Mouse (Mus musculus): Measurements from ENCODE around the gene Atp1a4.

Gene Atp1a4

DNA sequence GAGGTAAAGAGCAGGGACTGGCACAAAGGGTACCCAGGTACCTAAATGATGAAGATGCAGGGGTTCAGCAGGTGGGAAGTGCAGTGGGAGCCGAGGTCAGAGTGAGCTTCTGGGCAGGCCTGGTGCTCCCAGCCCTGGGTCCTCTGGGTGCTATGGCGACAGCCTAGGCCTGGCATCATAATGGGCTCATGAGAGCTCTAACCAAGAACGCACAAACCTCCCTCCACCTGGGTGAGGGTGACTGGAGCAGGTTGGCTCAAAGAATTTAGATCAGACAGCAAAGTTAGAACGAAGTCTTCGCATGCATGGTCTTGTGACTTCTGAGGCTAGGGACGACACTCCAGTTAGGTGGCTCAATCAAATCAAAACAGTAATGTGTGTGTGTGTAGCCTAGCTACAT is at the start of gene Atp1a4:
TSS of gene Atp1a4 (minus strand) at position 101 of the 400 bp plus-strand sequence.
- no peak for DNase-seq (ENCODE audit: low spot score)

DNA sequence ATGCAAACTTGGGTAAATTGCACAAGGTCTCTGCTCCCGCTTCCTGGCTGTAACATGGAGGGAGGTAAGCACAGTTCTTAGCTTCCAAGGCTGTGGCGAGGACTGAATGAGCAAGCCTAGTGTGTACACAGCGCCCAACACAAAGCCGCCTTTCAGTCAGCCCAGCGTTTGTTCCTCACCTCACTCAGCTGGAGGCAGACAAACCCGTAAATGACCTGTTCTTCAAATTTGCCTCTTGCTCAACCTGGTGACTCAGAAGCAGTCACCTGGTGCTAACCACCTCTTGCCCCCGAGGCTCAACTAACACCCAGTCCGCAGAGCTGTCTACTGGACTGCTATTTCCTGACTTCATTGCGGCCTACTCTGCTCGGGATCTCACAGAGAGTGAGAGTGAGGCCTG is 49.7 kb upstream of the Atp1a4 start:
- DNase-seq (ENCODE audit: low spot score) = no peak

DNA sequence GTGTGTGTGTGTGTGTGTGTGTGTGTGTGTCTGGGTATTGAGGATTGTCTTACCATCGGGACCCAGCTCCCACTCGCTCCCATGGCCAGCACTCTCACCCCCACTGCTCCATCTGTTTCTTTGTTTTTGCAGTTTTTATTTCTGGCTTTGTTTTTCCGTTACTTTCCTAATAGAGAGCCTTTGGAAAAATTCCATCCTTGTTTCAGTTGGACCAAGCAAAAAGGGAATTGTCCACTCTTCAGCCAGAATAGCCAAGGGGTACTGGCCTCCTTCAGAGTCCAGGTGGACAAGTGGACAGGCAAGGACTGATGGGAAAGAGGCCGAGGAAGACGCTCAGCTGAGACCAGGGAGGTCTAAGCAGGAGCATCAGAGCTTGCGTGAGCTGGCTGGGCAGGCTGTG is 48.7 kb upstream of the Atp1a4 start:
- DNase-seq (ENCODE audit: low spot score) = no peak

DNA sequence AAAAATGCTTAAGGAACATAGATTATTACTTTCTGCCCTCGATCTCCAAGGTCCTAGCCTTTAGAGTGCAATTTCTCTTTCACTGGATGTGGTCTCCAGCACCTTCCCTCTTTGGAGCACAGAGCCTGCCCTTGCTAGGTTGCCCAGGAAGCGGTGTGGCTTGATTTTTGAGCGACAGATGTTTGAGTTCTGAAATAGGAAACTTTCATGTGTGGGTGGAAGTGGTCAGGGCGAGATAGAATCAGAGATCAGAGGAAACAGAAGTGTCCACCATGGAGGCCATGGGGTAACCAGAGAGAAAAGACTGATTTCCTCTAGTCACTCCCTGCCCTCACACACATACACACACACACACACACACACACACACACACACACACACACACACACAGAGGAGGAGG is 48.0 kb upstream of the Atp1a4 start:
- peak; percentile 33 for DNase-seq (ENCODE audit: low spot score)

DNA sequence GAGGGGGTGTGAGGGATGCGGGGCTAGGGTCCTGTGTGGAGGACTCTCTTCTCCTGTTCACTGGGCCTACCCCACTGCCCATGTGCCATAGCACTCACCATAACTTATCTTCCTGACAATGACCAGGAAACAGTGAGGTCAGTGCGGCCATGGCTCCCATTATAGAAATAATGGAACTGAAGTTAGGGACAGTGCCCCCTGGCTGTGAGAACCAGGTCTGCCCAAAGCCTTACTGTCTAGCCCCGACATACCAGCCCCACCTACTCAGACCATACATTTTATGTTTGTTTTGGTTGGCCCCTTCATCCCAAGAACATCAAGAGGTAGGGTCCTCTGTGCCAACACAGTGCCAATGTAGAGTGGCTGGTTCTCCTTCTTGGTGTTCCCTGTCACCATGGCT is 47.4 kb upstream of the Atp1a4 start:
- no peak for DNase-seq (ENCODE audit: low spot score)

DNA sequence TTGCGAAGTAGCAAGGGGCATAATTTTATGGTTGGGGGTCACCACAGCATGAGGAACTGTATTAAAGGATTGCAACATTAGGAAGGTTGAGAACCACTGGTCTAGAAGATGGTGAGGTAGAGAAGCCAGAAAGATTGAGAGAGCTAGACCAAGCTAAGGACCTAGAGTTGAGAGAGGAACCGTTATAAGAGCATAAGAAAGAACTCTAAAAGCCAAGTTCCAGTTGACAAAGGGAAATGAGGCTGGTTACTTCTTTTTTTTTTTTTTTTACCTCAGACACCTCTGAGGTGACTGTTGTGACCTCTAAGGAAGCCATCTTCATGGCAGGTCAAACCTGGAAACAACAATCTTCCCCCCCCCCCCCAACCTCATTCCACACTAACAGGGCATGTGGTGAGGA is 46.9 kb upstream of the Atp1a4 start:
- no peak for DNase-seq (ENCODE audit: low spot score)

DNA sequence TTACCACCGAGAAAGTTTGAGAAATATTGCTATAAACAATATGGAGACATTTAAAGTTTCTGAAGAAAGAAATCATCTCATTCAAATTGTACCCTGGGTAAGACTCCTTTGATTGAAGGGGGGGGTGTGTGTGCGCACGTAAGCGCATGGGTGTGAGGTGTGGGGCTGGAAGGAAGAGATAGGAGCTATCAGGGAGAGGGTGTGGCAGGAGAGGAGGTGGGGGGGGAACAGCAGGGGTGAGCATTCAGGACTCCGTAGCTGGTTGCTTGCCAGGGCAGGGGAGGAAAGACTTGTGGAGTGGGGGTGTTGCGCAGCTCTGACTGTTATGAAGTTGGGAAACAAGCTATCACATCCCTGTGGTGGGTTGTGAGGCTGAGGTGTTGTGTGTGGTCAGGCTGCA is 46.2 kb upstream of the Atp1a4 start:
- no peak for DNase-seq (ENCODE audit: low spot score)

DNA sequence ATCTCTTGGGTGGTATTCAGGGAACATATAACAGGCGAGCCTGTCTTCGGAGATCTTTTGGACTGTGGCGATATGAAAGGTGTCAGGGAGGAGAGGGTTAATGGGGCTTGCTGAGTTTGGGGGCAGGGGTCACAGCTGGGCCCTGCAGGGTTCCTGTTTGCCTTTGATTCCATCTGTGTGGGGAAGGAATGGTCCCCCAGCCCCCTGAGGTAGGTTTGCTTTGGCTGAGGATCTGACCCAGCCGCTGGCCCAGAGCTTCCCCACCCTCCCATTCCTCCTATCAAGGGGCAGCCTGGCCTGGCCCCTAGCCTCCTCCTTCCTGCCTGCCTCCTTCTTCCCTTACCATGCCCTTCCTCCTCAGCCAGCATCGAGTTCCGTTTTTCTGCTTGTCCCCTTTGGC is 44.6 kb upstream of the Atp1a4 start:
- DNase-seq (ENCODE audit: low spot score) = no peak

DNA sequence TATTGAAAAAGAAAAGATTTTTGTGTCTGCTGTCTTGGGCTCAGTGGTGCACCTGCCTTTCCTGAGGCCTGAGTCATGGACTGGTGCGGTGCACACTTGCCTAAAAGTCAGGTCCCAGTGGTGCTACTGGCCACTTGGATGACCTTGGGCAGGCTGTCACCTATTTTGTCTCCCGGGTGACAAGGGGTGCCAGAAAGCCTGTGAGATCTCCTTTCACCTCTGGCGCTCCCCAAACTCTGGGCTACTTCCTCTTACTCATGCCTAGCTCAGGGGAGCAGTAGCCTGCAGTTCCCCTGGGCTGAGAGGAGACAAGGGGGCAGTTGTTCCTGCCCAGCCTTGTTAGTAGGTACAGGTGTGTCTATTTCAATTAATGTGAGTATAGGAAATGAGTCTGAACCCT is 44.1 kb upstream of the Atp1a4 start:
- DNase-seq (ENCODE audit: low spot score) = no peak

DNA sequence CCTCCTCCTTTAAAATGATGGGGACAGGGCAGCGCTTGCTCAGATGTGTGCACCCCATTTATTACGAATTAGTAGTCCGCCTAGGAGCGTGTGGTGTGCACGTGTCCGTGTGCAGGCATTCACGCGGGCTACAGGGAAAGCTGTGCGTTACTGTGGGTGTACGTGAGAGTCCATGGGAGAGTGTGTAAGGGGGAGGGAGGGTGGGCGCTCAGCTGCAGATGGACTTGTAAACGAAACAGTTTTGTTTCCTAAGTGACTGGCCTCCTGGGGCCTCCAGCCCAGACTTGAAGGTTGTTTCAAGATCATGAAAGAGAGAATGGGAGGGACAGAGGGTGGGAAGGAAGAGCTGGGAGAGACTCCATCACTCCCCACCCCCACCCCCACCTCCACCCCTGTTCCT is 43.0 kb upstream of the Atp1a4 start:
- no peak for DNase-seq (ENCODE audit: low spot score)

DNA sequence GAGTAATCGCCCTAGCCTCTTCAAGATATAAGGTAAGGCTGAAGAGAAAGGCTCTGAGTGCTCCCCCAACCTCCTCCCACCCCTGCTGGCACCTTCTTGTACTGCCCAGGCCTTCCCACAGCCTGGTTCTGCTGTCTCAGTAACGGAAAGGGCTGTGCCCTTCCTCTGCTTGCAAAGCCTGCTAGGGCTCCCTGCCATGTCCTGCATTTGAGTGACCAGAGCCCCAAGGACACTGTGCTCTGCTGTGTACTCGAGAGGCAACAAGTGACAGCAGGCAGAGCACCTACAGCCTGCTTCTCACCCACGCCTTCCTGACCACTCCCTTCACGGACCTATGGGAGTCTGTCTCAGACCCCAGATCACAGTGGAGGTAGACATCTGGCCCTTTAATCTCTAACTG is 42.0 kb upstream of the Atp1a4 start:
- no peak for DNase-seq (ENCODE audit: low spot score)

DNA sequence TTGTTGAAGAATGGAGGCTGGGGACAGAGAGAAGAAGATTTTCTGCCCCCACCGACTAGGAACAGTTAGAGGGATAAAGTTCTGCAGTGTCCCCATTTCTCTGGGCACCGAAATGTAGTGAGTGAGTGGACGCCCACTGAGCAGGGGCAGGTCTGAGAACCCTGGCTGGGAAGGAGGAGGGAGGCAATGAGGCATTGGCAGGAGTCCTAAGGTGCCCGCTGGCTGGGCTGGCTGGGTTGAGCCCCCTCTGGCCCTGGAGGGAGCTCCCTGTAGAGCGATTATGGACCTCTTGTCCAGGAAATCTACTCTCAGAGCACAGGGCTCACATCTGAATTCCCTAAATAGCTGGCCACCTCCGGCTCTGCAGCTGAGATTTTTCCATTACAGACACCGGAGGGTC is 41.3 kb upstream of the Atp1a4 start:
- no peak for DNase-seq (ENCODE audit: low spot score)

DNA sequence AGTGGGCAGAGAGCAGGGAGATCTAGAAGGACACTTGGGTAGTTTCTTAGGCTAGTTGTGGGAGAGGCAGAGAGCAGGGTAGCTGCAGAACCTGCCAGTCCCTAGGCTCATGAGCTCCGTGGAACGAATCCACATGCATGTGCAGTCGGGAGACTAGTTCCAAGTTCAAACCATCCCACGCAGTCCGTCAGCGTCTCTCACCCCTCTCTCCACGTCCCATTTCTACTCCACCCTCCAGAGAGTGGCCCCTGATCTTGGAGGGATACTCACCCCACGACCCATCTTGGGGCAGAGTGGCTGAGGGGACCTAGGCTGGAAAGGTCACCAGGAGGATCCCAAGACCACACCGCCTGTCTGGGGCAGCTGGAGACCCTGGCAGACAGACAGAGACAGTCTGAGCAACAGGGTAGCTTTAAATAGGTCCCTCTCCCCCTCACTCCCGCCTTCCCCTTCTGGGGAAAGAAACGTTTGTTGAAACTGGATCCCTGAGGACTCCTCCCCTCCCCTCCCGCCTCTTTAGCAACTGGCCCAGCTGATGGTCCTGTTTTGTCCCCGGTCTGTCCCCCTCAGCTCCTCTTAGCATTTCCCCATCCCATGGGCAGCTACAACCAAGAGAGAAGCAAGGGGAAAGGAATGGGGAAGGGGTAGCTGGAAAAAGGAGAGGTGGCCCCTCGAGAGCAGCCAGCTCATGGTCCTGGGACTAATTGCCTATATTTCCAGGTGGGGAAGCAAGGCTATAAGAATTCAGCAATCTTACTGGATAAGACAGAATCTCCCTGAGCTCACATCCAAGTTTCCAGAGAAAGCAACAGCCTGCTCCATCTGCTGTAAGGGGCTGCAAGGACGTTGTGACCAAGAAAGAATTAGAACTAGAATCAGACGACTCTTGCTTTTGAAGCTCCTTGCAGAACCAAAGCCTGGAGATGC is 39.7 kb upstream of the Atp1a4 start, which contains the start of gene Atp1a2:
TSS of gene Atp1a2 (minus strand) at position 454 of the 927 bp plus-strand sequence.
- DNase-seq (ENCODE audit: low spot score) = no peak

DNA sequence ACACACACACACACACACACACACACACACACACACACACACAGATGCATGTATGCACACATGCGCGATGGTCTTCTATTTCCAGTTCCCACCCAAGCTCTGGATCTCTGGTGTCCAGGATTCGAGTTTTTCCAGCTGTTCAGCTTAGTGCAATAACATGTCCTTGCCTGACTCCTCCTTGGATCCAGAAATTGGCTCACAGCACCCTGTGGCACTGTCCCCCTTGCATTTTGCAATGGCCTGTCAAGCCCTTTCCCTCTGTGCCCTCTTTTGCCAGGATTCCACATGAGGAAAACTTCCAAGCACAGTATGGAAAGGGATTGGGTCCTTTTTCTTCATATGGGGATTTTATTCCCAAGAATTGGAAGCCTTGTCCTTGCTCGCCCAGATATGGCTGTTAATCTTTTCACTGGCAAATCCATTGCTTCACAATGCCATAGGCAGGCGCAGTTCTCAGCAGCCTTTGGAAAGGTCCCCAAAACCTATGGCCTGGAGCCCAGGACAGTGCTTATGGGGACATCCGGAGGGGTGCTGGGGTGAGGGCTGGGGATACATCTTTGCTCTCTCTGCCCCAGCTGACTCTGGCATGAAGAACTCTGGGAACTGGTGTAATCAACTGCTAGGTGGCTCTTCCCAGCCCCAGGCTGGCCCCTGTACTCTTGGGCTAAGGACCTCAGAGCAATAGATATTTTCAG is 38.7 kb upstream of the Atp1a4 start:
- no peak for DNase-seq (ENCODE audit: low spot score)

DNA sequence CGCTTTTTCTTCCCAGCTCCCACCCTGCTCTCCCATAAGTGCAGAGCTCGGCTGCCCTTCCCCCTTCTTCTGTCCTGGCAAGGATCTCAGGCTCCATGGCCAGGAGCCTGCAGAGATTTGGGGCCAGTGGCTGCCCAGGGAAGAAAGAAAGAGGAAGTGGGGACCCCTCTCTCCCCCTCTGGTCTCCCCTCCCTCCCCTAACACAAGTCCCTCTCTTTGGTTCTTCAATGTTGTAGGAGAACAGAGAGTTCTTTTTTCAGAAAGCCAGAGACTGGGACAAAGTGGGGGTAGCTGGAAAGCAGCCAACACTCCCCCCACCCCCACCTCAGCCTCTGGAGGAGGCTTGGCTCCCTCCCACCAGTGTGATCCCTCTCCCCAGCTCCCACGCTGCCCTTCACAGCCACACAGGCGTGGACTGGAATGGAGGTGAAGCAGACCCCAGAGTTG is 37.6 kb upstream of the Atp1a4 start:
- no peak for DNase-seq (ENCODE audit: low spot score)

DNA sequence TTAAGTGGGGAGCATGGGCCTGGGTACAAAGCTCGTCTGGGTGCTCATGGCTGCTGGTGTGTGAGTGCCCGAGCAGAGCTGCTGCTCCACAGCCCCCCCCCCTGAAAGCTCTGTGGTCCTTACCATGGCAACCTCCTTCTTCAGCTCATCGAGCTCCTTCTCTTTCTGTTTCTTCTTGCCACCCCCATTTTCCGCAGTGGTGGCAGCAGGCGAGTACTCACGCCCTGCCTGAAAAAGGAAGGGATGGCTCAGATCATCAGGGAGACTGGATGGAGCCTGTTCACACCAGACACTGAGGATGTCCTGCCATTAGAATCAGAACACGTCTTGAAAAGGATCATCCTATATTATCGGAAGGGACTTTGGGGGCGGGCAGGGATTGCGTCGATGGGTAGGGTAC is 35.2 kb upstream of the Atp1a4 start:
- no peak for DNase-seq (ENCODE audit: low spot score)

DNA sequence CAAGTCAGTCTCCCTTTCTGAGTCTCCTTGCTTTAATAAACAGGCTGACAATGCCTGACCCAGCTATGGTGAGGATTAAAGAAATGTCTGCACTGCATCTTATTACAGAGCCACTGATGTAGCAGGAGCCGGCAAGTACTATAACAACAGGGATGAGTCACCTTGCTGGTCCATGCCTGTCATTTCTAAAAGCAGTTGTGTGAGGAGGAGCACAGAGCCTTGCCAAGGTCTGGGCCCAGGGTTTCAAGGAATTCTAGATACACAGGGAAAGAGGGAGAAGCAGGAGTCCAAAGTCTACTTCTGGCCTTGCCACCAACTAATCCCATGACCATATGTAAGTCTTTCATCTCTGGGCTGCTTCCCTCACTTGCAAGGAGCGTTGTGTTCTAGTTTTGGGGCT is 34.7 kb upstream of the Atp1a4 start:
- no peak for DNase-seq (ENCODE audit: low spot score)

DNA sequence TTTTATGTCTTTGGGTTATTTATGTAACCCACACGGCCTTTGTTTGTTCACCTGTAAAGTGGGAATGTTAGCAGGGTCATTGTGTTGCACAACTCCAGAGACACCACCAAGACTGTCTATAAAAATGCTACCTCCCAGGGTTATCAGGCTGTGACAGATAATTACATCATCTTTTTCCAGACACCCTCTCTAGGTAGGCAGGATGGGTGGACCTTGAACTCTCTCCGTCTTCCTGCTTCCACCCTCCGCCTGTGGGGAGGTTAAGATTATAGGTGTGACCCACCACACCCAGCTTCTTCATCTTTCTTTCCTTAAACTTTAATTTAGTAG is 31.4 kb upstream of the Atp1a4 start:
- DNase-seq (ENCODE audit: low spot score) = no peak

DNA sequence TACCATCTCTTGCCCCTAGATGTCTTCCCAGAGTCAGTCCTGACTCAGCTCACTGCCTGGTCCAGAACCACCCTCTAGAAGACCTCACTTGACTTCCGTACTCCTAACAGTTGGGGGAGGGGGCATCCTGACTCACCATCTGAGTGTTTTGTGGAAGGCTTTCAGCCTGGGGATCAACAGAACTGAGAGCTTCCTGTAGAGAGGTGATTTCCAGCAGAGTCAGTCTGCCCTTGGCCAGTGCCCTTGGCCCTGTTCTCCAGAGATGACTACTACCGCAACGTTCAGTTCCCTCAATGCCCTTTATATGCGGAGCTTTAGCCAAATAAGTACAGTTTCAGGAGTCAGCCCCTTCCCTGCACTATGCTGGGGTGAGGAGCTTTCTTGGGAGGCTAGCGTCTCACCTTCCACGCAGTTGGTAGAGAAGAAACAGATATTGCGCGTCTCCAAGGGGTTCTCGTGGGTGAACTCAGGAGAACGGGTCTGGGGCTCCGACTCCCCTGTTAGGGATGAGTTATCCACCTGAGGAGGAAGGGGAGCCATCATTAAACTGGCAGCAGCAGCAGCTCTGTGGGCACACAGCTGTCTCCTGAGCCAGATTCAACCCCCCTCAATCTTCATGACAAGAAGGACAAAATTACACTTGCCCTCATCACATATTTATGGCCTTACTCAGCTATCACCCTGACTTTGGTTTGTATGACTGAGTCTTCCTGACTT is 30.8 kb upstream of the Atp1a4 start:
- DNase-seq (ENCODE audit: low spot score) = no peak

DNA sequence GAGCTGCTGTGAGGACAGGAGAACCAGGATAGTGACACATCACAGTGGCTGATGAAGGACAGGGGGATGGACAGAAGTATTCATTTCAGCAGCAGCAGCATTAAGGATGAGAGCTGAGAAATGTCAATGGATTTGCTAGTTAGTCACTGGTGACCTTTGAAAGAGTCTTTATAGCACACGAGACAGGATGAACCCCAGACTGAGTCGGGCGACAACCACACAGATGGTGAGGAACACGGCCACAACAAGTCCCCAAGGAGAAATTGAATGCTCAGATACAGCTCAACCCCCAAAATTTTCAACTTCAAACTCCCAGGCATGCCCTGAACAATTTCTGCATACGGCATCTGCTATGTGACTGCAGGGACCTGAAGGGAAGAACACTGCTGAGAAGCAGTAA is 28.5 kb upstream of the Atp1a4 start:
- no peak for DNase-seq (ENCODE audit: low spot score)

DNA sequence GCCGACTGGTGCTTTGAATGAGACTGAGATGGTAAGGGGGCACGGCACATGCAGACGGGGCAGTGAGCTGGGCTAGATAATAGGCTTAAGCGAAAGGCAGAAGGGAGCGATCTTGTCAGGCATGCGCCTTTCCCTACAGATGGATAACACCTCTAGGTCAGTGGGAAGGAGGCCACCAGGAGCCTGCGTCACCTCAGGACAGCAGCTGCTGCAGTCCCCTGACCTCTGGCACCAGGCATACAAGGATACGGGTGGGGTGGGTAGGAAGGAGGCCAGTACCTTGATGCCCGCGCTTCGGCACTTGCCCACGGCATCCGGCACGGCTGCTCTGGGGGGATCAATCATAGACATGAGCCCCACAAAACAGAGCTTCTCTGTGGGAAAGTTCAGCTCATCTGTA is 26.0 kb upstream of the Atp1a4 start:
- DNase-seq (ENCODE audit: low spot score) = no peak

DNA sequence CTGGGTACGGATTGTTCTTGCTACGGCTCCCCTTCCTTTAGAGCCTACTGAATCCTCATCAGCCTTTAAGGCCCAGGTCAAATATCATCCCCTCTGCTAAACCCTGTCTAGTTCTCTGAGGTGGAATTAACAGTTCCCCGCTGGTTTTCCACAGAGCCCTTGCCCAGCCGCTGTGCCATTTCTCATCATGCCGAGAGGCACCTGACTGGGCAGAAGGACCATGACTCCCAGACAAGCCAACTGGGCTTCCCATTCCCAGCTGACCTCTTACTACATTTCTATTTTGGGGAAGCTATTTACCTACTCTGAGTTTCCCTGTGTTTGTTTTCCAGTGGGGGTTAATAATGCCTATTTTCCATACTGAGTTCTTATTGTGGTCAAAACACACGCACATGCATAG is 24.9 kb upstream of the Atp1a4 start:
- no peak for DNase-seq (ENCODE audit: low spot score)

All from T-cell, adult 2 months (primary cell).